Mouse (Mus musculus) ovary, postnatal 36 days (tissue): ENCODE results near the gene Net1.
A peak's percentile ranks its signal among the peaks of the same experiment; 100 is the strongest.
"Not testable (repeated sequence)": the region's sequence is repeated elsewhere in the genome, so short reads cannot be mapped to it uniquely, and the experiment has no call there.

Experiments
- DNase-seq: peaks from one replicate; pipeline ENCODE4 v3.0.0; 2022; ENCODE audit warnings: low spot score, mixed read lengths

The Net1 gene

DNA sequence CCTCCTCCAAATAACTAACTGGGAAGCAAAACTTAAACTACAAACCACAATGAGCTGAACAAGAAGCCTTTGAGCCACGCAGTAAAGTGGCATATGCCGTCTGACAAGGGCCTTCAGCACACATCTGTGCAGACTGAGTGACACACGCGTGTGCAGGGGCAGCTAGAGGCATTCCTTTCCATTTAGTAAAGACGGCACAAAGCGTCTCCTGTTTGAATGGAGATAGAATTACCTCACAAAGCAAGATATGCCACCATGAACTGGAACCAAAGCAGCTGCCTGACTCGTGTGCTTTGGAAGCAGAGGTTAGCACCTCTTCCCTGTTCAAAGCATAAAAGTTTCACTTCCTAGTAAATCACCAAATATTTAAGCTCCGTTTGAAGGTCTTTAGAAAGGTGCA lies 28.0 kb downstream of the Net1 start:
- no peak for DNase-seq

GRCm38 (mm10) chr13:3889111-3889510 lies 28.9 kb downstream of the Net1 start:
- DNase-seq = no peak

DNA sequence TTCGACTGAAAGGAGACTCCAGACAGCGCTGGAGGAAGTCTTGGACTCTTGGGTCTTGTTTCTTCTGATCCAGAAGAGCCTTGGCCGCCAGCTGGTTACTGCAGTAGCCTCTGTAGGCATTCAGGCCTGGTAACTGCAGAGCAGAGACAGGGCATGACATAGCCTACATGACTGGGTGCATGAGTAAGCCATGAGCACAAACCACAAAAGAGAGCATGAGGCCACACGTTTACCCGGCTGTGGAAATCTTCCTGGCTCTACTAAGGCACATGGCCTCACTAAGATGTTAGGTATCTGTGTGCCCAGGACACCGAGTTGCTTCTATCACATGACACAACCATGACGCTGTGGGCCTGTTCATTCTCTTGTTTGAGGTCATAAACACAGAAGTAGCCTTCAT lies 31.4 kb downstream of the Net1 start:
- DNase-seq = no peak

- peak; percentile 26 for DNase-seq
Measured at GRCm38 (mm10) chr13:3877679-3878220, 40.3 kb downstream of the Net1 start.

- DNase-seq = no peak
Measured at GRCm38 (mm10) chr13:3877185-3877584, 40.8 kb downstream of the Net1 start.

DNA sequence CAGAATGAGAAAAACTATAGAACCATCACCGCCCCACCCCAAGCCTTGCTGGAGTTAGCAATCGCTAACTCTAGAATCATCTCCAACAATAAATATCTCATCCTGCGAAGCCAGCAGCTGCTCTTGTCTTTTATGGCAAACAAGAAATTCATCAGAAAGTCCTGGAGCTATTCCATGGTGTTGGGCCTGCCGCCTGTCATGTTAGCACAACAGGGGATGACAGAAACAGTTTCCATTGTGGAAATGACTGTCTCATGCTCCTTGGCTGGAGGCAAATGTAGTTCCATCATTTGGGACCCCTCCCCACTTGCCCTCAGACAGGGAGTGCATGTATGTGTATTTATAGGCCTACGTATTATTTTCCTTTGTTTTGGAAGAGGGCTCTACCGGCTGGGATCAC lies 41.6 kb downstream of the Net1 start:
- DNase-seq = no peak

DNA sequence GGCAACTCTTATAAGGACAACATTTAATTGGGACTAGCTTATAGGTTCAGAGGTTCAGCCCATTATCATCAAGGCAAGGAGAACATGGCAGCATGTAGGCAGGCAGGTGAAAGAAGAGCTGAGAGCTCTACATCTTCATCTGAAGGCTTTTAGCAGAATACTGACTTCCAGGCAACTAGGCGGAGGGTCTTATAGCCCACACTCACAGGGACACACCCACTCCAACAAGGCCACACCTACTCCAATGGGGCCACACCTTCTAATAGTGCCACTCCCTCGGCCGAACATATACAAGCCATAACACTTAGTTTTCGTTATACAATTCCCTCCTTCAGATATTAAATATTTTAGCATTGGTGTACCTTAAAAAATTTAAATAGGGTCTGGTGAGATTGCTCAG lies 45.2 kb downstream of the Net1 start:
- DNase-seq = no peak

DNA sequence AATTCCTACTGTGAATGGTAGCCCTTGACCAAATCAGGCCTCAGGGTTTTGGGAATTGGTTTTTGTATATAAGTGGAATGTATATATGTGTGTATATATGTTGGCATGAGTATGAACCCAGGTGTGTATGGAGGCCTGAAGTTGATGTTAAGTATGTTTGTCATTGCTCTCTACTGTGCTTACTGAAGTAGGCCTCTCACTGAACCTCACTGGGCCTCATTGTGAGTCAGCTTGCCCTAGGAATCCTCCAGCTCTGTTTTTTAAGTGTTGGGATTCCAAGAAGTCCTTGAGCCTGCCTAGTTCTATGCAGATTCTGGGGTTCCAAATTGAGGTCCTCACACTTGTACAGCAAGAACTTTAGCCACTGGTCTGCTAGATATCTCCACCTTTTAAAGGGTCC lies 48.1 kb downstream of the Net1 start:
- DNase-seq = no peak

DNA sequence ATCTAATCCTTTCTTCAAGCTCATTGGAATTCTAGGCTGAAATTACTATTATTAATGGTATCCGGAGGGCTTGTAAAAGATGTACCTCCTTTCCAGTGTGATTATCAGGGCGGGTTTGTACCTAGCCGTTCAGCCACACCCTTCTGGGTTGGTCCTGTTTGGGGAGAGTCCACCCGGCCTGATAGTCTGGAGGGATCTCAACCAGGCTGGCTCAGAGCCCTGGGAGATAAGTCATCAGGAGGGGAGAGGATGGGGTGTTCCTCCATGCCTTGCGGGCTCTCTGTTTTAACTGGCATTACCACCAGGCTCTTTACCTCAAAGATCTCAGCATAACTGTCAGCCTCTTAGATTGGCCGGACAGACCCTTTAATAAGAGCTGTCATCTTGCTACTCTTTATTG lies 50.9 kb downstream of the Net1 start:
- DNase-seq = no peak

GRCm38 (mm10) chr13:3866355-3867052 lies 51.5 kb downstream of the Net1 start:
- DNase-seq = no peak

DNA sequence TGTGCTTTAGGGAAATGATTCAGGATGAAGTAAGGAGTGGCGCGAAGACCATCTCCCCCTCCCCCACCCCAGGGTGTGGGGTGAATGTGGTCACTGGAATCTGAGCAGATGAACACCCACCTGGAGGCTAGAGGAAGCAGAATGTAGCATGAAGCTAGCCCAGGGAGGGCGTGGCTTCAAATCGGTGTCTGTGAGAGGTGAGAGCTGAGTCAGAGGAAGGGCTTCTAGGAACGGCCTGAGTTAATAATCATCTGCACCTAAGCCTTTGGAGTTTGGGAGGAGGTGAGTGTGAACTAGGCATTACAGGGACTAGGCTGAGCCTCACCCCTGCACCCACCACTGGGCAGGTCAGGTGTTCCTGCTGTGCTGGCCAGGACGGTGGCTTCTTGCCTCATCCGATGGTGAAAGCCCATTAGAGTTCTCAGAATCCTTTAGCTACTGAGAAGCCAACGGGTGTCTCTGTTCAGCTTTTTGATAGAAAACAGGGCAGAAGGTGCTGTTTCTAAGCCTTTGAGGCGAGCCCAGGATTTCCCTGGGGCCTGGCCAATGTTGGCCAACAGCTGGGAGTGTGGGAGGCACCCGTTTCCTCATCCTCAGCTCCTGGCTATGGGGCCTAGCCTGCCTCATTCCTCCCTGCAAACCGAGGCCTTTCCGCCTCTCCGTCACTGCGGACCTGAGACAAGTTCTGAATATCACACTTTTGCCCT lies 52.2 kb downstream of the Net1 start:
- DNase-seq = peak; percentile 57

DNA sequence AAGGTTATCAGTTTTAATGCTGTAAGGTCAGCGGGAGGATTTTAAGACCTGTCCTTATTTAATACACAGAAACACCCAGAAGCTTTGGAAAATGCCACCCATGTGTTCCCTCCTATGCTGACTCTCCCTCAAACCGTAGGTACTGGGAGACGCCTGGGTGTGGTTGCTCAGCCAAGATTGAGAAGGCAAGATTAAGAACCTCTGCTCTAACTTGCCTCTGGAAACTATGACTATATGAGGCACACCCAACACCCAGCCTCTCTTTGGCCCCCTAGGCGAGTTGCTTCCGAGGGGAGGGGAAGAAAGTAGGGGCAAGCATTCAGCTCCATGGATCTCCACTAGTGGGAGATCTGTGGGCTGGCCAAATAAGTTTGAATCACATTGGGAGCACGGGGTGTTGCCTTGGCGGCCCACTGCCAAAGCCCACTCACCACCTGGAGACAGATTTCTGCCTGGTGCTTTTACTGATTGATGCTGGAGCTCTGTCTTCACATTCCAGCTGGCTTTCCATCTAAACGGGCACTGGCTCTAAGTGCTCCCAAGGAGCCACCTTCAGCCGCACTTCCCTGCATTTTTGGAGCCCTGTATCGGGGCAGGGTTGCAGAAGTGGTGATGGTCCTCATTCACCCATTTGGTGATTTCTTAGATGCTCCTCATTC lies 55.0 kb downstream of the Net1 start:
- DNase-seq = no peak

DNA sequence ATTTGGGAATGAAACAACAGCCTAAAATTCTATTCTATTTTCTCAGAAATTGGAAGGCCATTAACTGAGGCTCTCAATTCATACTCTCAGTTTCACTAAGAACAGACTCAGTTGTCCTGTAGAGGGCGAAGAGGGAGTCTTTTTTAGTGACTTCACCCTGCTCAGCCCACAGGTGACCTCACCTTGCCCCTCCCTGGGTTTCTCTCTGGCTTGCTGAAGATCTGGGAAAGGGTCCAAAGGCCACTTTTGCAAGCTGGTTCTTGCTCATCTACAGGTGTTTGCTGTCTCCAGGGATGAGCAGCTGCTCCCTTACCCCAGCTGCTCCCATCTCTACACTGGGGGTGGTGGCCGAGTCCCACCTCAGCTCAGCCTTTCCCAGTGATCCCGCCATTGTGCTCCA lies 55.7 kb downstream of the Net1 start:
- DNase-seq = no peak

GRCm38 (mm10) chr13:3861251-3861650 lies 56.8 kb downstream of the Net1 start:
- no peak for DNase-seq

DNA sequence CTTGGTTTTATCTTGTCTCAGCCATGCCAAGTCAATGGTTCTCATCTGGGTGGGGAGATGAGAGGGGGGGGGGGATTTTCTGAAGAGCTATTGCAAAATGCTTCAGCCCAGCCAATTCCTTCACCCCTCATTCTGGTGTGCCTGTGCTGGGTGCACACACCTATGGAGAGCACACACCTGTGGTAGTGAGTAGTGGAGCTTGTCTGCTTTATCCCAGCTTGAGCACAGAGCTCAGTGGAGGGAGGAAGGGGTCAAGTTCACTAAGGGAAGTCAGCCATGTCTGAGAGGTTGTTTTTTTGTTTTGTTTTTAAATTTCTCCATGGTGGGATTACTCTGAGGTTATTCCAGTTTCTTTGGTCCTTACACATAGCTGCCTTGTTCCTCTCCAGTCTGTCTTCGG lies 61.8 kb downstream of the Net1 start:
- DNase-seq = no peak

DNA sequence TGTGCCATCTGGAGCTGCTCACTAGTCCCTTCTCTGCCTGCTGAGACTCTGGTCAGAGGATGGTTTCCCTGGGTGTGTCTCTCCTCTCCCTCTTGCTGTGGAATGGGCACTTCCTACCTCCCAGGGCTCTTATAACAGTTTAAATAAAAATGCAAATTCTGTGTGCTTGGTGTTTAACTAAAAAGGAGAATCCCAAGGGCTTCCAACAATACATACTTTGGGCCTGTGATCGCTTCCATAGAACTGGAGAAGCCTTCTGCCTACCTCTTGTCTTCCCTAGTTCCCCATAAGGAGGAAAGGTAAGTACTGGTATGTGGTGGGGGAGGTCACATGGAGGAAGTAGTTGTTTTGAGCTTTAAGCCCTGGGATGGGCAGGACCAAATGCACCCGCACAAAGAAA lies 63.2 kb downstream of the Net1 start:
- DNase-seq = no peak

GRCm38 (mm10) chr13:3853648-3854333 lies 64.2 kb downstream of the Net1 start, which contains the start of gene Calm5:
Gene Calm5 (plus strand): TSS chr13:3854173.
- DNase-seq = not testable (repeated sequence)

- DNase-seq = no peak
Measured at GRCm38 (mm10) chr13:3850330-3850729, 67.7 kb downstream of the Net1 start.

DNA sequence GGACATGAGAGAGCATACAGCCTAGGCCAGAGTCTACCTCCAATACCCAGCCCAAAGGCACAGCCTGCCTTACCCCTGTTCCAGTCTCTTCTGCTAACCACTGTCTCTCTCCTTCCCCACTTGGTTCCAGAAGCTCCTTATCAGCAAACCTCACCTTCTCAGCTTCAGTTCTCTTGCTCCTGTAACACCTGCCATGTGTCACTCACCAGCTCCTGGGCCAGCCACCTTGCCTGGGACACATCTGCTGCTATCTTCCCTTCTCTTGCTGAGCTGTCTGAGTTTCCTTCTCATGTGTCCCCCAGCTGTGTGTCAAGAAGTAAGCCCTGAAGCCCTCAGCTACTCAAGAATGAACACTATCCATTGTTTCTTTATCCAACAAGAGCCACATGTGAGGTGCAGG lies 77.4 kb downstream of the Net1 start:
- DNase-seq = not testable (repeated sequence)

DNA sequence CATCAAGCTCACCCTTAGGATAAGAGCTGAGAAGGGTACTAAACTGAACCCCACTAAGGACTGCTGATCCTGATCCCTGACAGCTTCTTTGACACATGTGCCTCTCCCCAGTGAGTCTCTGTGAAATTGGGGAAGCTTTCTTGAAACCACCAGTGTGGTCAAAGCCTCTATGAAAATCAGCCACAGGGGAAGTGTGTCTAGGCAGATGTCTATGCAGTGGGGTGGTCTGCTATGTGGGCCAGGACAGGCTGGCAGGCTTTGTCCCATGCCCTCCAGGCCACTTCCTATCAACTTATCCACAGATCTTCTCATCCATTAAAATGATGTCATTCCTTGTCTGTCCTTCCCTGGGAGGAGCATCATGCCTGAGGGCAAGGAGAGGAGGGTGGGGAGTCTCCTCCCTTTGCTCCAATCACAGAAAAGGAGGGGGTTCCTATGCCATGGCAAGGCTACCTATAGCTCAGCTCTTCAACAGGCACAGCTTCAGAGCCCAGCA lies 80.7 kb downstream of the Net1 start, which contains the start of gene Calm4:
Calm4 (plus strand) TSS at position 446 of the 496 bp plus-strand sequence.
- DNase-seq = not testable (repeated sequence)

- DNase-seq = not testable (repeated sequence)
Measured at GRCm38 (mm10) chr13:3833644-3834043, 84.4 kb downstream of the Net1 start.

DNA sequence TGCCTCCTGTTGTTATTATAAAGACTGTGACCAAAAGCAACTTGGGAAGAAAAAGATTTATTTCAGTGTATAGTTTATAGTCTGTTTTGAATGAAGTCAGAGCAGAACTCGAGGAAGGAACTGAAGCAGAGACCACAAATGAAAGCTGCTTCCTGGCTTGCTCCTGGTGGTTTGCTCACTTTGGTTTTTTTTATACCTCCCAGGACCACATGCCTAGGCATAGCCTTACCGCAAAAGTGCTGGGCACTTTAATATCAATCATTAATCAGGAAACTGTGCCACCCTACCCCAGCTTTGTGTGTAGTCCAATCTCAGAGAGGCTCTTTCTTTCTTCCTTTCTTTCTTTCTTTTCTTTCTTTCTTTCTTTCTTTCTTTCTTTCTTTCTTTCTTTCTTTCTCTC lies 85.6 kb downstream of the Net1 start:
- no peak for DNase-seq
